Mouse (Mus musculus): ENCODE data around the gene Rbm33. TPM values are rescaled to one million over a fixed set of nuclear protein-coding genes. Genes with fewer than 3 reads are reported as not detected.

Gene Rbm33
- polyA plus RNA-seq, 1 experiment from 2014 or later, result 13.9 TPM

DNA sequence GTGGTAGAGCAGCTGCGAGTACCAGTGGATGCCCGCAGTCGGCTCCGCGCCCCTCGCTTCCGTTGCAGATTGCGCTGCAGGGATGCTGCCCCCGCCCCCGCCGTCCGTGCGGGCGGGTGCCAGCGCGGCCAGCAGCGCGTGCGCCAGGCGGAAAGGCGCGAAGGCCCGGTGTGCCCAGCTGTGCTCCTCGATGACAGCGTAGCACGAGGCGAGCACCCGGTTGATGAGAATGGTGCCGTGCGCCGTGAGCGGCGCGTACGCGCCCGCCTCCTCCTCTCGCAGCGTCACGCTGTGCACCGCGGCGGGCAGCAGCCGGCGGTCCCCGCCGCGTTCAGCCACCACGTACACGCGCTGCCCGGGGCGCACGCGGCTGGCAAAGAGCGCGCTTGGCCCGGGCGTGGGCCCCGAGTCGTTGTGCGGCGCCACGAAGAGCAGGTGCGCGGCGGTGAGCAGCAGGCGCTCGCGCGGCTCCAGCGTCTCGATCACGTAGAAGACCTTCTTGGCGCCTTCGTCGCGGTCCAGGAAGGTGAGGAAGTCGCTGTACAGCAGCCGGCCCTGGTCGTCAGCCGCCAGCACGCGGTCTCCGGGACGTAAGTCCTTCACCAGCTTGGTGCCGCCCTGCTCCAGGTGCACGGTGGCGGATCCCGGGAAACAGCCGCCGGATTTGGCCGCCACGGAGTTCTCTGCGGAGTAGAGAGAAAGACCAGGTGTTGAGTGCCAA is 141.2 kb downstream of the Rbm33 start:
- Histone ChIP-seq H3K27me3 (peaks cover 75% of the 10 kb centered on the region), H3K9me3 (no peaks in the 10 kb centered on the region), H3K4me2 (peak overlapping the region; percentile 60), H3K4me3 (peak overlapping the region; percentile 41), H3K9ac (peak overlapping the region; percentile 32), H3K36me3 (no peaks in the 10 kb centered on the region), H3K27ac (peak overlapping the region; percentile 97), H3K4me1 (peaks cover 35% of the 10 kb centered on the region)
- WGBS, result under 1% methylated on average over 95 of the region's 95 CpGs
- no peak for ATAC-seq (ENCODE audit: borderline replicate concordance, extremely low read depth, low FRiP score, low TSS enrichment)

DNA sequence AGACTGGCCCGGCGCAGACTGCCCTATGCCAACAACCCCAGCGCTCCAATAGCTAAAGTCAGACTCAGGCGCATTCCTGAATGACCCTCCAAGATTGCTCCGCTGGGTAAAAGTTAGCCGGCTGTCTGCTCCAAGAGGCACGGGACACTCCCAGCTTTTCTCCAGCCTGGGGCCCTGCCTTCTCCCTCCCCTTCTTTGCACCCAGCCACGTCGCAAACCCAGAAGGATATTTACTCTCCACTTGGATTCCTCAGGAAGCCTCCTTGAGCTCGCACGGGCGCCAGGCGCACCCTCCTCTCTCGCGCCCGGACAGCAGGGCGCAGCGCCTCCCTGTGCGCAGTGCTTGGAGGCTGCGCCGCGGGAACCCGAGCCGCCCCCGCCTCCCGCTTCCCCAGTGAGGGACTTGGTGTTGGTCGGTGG is 141.9 kb downstream of the Rbm33 start:
- Histone ChIP-seq H3K36me3 (no peaks in the 10 kb centered on the region), H3K9ac (peak overlapping the region; percentile 32; the same call in 1 of the 2 replicates), H3K4me3 (peak overlapping the region; percentile 41), H3K27ac (peak overlapping the region; percentile 97), H3K27me3 (peaks cover 82% of the 10 kb centered on the region), H3K4me1 (peaks cover 35% of the 10 kb centered on the region), H3K9me3 (no peaks in the 10 kb centered on the region), H3K4me2 (peak overlapping the region; percentile 60)
- WGBS, result under 1% methylated on average over 27 of the region's 27 CpGs
- ATAC-seq (ENCODE audit: borderline replicate concordance, extremely low read depth, low FRiP score, low TSS enrichment), result peak; percentile 82

DNA sequence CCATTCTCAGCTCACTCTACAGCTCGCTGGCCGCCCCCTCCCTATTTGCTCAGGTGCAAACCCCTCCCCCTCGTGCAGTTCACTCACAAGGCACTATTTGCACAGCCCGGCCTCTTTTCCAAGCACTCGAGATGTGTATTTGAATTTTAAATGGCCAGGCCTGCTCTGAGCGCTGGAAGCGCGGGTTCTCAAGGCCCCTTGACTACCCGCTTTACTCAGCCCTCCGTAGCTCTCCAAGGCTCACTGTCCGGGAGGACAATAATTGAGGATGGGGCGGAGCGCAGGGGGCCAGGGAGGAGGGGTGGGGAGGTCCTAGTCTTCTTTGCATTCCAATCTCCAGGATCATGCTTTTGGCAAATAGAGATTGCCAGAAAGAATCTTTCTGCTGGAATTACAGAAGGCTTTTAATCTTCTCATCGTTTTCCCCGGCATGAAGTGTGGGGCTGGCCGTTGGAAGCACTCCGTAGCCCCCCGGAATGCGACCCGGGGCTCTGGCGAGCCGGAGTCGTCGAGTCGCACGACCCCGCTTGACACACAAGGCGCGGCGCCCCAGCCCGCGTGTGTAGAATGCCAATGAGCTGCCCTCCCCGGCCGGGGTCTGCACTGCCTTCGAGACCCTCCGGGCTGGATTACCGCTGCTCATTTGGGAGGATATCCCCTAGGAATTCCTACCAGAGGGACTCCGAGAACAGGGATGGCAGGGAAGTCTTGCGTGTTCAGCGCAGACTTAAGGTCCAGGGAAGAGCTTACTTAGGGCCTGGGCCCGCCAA is 142.7 kb downstream of the Rbm33 start:
- H3K36me3 ChIP-seq, result no peaks in the 10 kb centered on the region
- H3K4me3 ChIP-seq, result peak overlapping the region; percentile 41
- H3K9ac ChIP-seq, result 0 out of 2 replicates have a peak overlapping the region, but pooled peaks have one; percentile 22
- peak overlapping the region; percentile 67 for H3K4me2 ChIP-seq
- ATAC-seq (ENCODE audit: borderline replicate concordance, extremely low read depth, low FRiP score, low TSS enrichment), result peak; percentile 78
- H3K27me3 ChIP-seq, result peaks cover 90% of the 10 kb centered on the region
- peak overlapping the region; percentile 97 for H3K27ac ChIP-seq
- peaks cover 38% of the 10 kb centered on the region for H3K4me1 ChIP-seq
- under 1% methylated on average over 41 of the region's 41 CpGs for WGBS
- H3K9me3 ChIP-seq, result no peaks in the 10 kb centered on the region

DNA sequence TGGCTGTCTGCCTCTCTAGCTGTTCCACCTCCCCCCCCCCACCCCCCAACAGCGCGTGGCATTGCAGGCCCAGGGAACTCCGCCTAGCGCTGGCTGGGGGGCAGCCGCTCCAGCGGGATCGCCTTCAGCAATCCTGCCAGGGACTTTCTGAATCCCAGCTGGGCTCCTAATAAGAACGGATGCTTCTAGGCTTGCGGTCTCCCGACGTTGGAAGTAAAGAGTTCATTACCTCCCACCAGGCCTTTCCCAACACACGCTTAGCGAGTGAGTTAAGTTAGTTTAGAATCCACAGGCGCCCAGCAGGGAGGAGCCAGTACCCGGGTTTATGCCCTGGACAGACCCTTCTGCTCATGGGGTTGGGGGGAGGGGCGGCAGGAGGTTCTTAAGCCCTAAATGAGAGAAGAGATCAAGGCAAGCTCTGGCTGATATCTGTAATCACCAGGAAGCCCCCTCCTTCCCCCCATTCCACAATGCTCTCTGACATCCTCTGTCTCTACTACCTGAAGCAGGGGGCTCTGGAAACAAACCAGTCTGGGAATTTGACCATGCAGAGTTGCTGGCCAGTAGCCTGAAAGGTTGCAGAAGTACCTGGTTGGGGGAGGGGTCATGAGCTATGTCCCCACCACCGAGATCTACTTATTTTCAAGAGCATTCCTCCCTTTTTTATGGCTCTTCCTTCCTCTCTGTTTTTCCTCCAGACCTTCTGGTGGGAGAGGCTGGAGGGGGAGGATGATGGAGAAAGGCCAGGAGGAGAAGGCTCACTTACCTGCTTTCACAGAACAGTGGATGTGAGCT is 143.8 kb downstream of the Rbm33 start:
- peaks cover 40% of the 10 kb centered on the region for H3K4me1 ChIP-seq
- H3K9ac ChIP-seq, result no peak overlapping the region; the same call in 1 of the 2 replicates
- no peaks in the 10 kb centered on the region for H3K36me3 ChIP-seq
- ATAC-seq (ENCODE audit: borderline replicate concordance, extremely low read depth, low FRiP score, low TSS enrichment), result no peak
- H3K9me3 ChIP-seq, result no peaks in the 10 kb centered on the region
- peak overlapping the region; percentile 67 for H3K4me2 ChIP-seq
- under 1% methylated on average over 17 of the region's 17 CpGs for WGBS
- peaks cover 97% of the 10 kb centered on the region for H3K27me3 ChIP-seq
- peak overlapping the region; percentile 97 for H3K27ac ChIP-seq
- H3K4me3 ChIP-seq, result peak overlapping the region; percentile 24; the same call in 1 of the 2 replicates

DNA sequence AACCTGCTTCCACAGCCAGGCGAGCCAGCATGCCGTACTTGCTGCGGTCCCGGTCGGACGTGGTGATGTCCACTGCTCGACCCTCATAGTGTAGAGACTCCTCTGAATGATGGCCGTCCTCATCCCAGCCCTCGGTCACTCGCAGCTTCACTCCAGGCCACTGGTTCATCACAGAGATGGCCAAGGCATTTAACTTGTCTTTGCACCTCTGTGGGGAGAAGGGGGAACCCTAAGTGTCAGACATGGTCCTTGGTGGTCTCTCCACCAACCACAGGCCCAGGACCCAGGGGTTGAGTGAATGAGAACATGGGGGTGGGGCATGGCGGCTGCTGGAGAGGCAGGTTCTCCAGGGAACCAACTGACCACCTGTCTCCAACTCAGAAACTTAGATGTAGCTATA is 144.5 kb downstream of the Rbm33 start:
- ATAC-seq (ENCODE audit: borderline replicate concordance, extremely low read depth, low FRiP score, low TSS enrichment), result no peak
- peak overlapping the region; percentile 97 for H3K27ac ChIP-seq
- peak overlapping the region; percentile 67 for H3K4me2 ChIP-seq
- no peaks in the 10 kb centered on the region for H3K36me3 ChIP-seq
- H3K4me1 ChIP-seq, result peaks cover 34% of the 10 kb centered on the region
- H3K9ac ChIP-seq, result no peak overlapping the region
- H3K4me3 ChIP-seq, result peak overlapping the region; percentile 24; the same call in 1 of the 2 replicates
- no peaks in the 10 kb centered on the region for H3K9me3 ChIP-seq
- H3K27me3 ChIP-seq, result peaks cover 97% of the 10 kb centered on the region
- 6% methylated on average over 11 of the region's 11 CpGs for WGBS

DNA sequence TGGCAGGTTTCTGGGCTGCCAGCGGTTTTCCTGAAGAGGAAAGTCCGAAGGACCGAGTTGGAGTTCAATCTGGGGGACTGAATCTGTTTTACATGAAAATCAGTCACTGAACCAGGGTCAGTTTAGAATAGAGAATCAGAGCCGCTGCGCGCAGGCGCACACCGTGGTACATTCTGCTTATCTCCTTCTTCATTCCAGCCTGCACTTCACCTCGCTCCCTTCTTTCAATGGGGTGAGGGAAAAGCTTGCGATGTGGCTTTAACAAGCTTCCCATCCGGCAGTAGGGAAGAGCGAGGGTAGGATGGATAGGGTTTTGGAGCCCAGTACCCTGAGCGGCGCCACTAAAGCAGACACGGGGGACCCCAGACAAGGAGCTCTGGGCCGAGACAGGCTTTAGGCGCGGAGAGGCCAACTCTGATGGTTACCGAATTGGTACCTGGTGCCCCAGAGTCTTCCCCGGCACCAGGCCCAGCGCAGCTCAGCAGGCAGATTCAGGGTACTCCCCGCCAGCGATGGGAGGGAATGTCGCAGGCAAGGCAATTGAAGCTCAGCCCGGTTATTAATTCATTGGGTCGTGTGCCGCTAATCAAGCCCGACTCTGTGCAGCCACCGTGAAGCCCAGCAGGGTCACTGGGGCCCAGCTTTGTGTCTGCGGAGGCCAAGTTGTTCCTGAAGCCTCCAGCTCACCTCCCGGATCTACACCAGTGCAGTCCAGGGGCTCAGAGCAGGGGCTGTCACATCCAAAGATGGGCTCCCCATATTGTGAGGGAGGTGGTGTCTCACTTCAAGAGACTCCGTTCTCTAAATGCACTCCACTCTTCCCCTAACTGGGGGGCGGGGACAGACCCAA is 146.0 kb downstream of the Rbm33 start:
- Histone ChIP-seq H3K4me3 (peak overlapping the region; percentile 54), H3K4me2 (peak overlapping the region; percentile 67), H3K4me1 (peaks cover 33% of the 10 kb centered on the region), H3K36me3 (no peaks in the 10 kb centered on the region), H3K9ac (peak overlapping the region; percentile 61; the same call in 1 of the 2 replicates), H3K9me3 (no peaks in the 10 kb centered on the region), H3K27ac (peak overlapping the region; percentile 97), H3K27me3 (peaks cover 100% of the 10 kb centered on the region)
- no peak for ATAC-seq (ENCODE audit: borderline replicate concordance, extremely low read depth, low FRiP score, low TSS enrichment)
- WGBS, result under 1% methylated on average over 33 of the region's 33 CpGs

DNA sequence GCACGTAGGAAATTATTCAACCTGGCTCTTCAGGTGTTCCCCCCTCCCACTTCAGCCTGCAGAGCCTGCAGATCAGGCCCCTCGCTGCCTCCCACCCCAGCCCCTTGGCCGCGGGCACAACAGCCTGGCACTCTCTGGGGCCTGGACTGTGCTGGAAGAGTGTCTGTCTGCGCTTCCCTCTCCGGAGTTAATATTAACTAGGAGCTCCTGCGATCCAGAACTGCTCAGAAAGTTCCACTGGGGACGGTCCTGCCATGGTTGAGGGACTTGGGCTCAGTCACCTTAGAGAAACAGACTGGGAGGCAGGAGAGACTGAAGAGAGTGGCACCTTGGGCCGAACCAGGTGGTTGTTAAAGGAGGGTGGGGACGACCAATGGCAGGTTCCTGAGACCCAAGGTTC is 146.7 kb downstream of the Rbm33 start:
- H3K4me1 ChIP-seq, result peaks cover 31% of the 10 kb centered on the region
- H3K9ac ChIP-seq, result peak overlapping the region; percentile 61
- peak overlapping the region; percentile 67 for H3K4me2 ChIP-seq
- peak overlapping the region; percentile 97 for H3K27ac ChIP-seq
- no peaks in the 10 kb centered on the region for H3K36me3 ChIP-seq
- H3K4me3 ChIP-seq, result peak overlapping the region; percentile 54
- no peaks in the 10 kb centered on the region for H3K9me3 ChIP-seq
- peaks cover 99% of the 10 kb centered on the region for H3K27me3 ChIP-seq
- WGBS, result 2% methylated on average over 10 of the region's 10 CpGs
- 0 out of 2 replicates have a peak, but pooled peaks have one; percentile 4 for ATAC-seq (ENCODE audit: borderline replicate concordance, extremely low read depth, low FRiP score, low TSS enrichment)

DNA sequence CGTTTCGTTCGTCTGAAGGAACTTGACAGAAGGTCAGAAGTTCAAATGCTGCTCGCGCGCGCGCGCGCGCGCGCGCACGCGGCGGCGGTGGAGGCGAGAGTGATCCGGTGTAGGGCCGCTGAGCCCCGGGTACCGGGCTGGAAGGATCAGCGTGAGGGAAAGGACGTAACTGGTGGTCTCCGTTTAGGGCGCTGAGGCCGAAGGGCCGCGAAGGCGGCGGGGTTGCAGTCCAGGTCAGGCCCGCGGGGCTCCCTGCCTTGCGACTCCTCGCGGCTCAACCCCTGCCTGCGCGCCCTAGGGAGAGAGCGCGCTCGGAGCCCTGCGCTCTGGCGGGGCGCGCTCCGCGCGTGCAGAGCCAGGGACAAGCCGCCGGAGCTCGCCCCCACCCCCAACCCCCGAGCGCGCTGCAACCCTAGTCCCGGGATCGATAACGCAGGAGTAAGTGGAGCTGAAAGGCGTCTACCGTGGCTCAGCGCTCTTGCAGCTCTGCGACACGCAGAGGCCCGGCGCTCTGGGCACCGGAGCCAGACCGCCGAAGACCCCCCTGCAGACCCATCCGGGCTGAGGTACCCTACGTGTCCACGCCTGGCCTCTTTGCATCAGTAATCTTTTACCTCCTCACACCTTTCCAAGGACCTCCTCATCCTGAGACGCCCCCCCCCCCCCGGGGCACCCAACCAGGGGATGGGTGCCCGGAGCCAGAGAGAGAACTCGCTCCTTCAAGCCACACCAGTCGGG is 147.6 kb downstream of the Rbm33 start:
- Histone ChIP-seq H3K9ac (peak overlapping the region; percentile 61), H3K36me3 (no peaks in the 10 kb centered on the region), H3K4me3 (peak overlapping the region; percentile 54), H3K27ac (peak overlapping the region; percentile 97), H3K4me1 (peaks cover 30% of the 10 kb centered on the region), H3K4me2 (peak overlapping the region; percentile 67), H3K27me3 (peaks cover 99% of the 10 kb centered on the region), H3K9me3 (no peaks in the 10 kb centered on the region)
- no peak for ATAC-seq (ENCODE audit: borderline replicate concordance, extremely low read depth, low FRiP score, low TSS enrichment)
- WGBS, result under 1% methylated on average over 76 of the region's 76 CpGs

DNA sequence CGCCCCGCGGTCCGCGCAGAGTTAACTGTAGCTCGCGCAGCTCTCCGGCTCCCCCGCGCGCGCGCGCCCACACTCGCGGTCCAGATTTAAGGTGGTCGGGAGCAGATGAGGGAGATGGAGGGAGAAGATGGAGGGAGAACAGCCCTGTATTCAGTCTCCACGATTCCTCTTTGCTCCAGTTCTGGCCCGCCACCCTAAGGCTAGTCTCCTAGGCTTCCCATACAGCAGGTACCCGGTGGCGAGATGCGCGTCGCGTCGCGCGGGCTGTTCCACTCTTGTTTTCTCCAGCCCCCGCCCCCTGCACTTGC is 148.1 kb downstream of the Rbm33 start:
- Histone ChIP-seq H3K36me3 (no peaks in the 10 kb centered on the region), H3K27me3 (peaks cover 95% of the 10 kb centered on the region), H3K4me1 (peaks cover 25% of the 10 kb centered on the region), H3K9ac (peak overlapping the region; percentile 61), H3K4me3 (peak overlapping the region; percentile 54), H3K4me2 (peak overlapping the region; percentile 67), H3K27ac (peak overlapping the region; percentile 97), H3K9me3 (no peaks in the 10 kb centered on the region)
- no peak for ATAC-seq (ENCODE audit: borderline replicate concordance, extremely low read depth, low FRiP score, low TSS enrichment)
- WGBS, result under 1% methylated on average over 29 of the region's 29 CpGs

DNA sequence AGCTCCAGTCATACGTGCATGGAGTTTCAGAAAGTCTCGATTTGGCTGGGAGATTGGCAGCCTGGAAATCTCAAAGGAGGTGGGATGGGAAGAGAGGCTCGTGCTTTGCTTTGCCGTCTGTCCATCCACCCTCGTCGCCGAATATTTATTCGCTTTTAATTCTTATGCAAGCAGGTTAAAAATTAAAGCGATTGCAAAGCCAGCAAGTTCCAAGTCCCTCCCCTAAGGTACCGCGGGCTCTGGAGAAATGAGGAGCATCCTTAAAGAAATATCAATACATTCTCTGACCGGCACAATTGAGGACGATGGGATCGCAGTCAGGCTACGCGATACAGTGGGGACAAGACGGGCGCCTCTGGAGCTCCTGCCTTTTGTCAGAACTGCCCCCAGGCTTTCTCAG is 148.6 kb downstream of the Rbm33 start:
- Histone ChIP-seq H3K4me1 (peaks cover 24% of the 10 kb centered on the region), H3K4me2 (peak overlapping the region; percentile 67), H3K27ac (peak overlapping the region; percentile 97), H3K4me3 (peak overlapping the region; percentile 54), H3K9me3 (no peaks in the 10 kb centered on the region), H3K27me3 (peaks cover 90% of the 10 kb centered on the region), H3K36me3 (no peaks in the 10 kb centered on the region), H3K9ac (peak overlapping the region; percentile 61)
- 1% methylated on average over 18 of the region's 18 CpGs for WGBS
- no peak for ATAC-seq (ENCODE audit: borderline replicate concordance, extremely low read depth, low FRiP score, low TSS enrichment)

All from lung, embryonic 15.5 days (tissue).